Mouse (Mus musculus) gonadal fat pad, adult 2 months (tissue): Measurements from ENCODE around the gene Krt5. TPM values are rescaled to one million over a fixed set of nuclear protein-coding genes. Genes with fewer than 3 reads are reported as not detected.

ENCODE experiments used
- polyA plus RNA-seq: library from polyadenylated mRNA; depleted of rRNA; stranded (reverse); fragments of >200 nt; gene quantifications from 2 replicates; pipeline ENCODE4 v1.2.3, GENCODE M21; 2012; rRNA removed

The Krt5 gene
- polyA plus RNA-seq, 1 experiment = 36.9 TPM

Other genes with a start within 250 kb of the Krt5 start
- not detected in 2 replicates for gene Krt81, start 249.1 kb downstream of the Krt5 start, polyA plus RNA-seq
- gene Krt86, start 239.4 kb downstream of the Krt5 start, polyA plus RNA-seq = not detected in 2 replicates
- 0.13 TPM in 1 of 2 replicates, not detected in the other for gene Krt83, start 221.4 kb downstream of the Krt5 start, polyA plus RNA-seq
- gene Gm49425, start 195.6 kb downstream of the Krt5 start, polyA plus RNA-seq = not detected in 2 replicates
- not detected in 2 replicates for gene Krt84, start 180.1 kb downstream of the Krt5 start, polyA plus RNA-seq
- not detected in 2 replicates for gene Krt82, start 162.2 kb downstream of the Krt5 start, polyA plus RNA-seq
- gene Krt90, start 149.9 kb downstream of the Krt5 start, polyA plus RNA-seq = not detected in 2 replicates
- gene Krt75, start 139.0 kb downstream of the Krt5 start, polyA plus RNA-seq = not detected in 2 replicates
- not detected in 2 replicates for gene Gm5414, start 84.7 kb downstream of the Krt5 start, polyA plus RNA-seq
- not detected in 2 replicates for gene Gm5478, start 65.5 kb downstream of the Krt5 start, polyA plus RNA-seq
- gene Krt6b, start 32.6 kb downstream of the Krt5 start, polyA plus RNA-seq = not detected in 2 replicates
- not detected in 2 replicates for gene Krt6a, start 18.6 kb downstream of the Krt5 start, polyA plus RNA-seq
- 0.07 TPM in 1 of 2 replicates, not detected in the other for gene Krt71, start 30.2 kb upstream of the Krt5 start, polyA plus RNA-seq
- gene Krt72, start 73.6 kb upstream of the Krt5 start, polyA plus RNA-seq = not detected in 2 replicates
- gene Krt73, start 89.4 kb upstream of the Krt5 start, polyA plus RNA-seq = not detected in 2 replicates
- not detected in 2 replicates for gene Krt2, start 105.3 kb upstream of the Krt5 start, polyA plus RNA-seq
- 0.05 TPM in 1 of 2 replicates, not detected in the other for gene Krt1, start 137.9 kb upstream of the Krt5 start, polyA plus RNA-seq
- gene Krt77, start 156.8 kb upstream of the Krt5 start, polyA plus RNA-seq = 0.22 TPM in 1 of 2 replicates, not detected in the other
- not detected in 2 replicates for gene Krt76, start 180.0 kb upstream of the Krt5 start, polyA plus RNA-seq
- 0.41 and 2.0 TPM in 2 replicates for gene Krt4, start 211.8 kb upstream of the Krt5 start, polyA plus RNA-seq
- gene Krt79, start 227.4 kb upstream of the Krt5 start, polyA plus RNA-seq = 3.8 and 9.8 TPM in 2 replicates
- 0.35 and 0.38 TPM in 2 replicates for gene Krt78, start 241.4 kb upstream of the Krt5 start, polyA plus RNA-seq